In genomic region chr13:43995623-43996022, GRCm38 (mm10) we compare ENCODE assay signal across 13 mouse cellular contexts.
DNase-seq lines count a peak whose midpoint lies in the region; ATAC-seq and TF ChIP-seq lines count a peak whose summit lies in the region.
"Had no signal": no experiment of that assay in that cellular context is flagged by ENCODE, and none has a peak within 500 bp of the region (broad histone marks: within the 10 kb centered on the region; RNA-seq: fewer than 3 reads in every experiment).

No protein-coding gene starts in this region.

- no peak overlapping the region for H3K9ac ChIP-seq in liver, postnatal 0 days (replicated peaks)
- no peak overlapping the region for H3K9ac ChIP-seq in liver, embryonic 11.5 days (ENCODE audit: low read depth, low read length)
- no peak overlapping the region for H3K9ac ChIP-seq in hindbrain, embryonic 16.5 days (ENCODE audit: low read depth, low read length)
- H3K9ac ChIP-seq: forebrain, embryonic 13.5 days; intestine, embryonic 15.5 days; midbrain, embryonic 15.5 days; neural tube, embryonic 13.5 days had no signal

- H3K9me3 ChIP-seq in liver, postnatal 0 days (ENCODE audit: low read length): no peaks in the 10 kb centered on the region
- no peaks in the 10 kb centered on the region for H3K9me3 ChIP-seq in liver, embryonic 11.5 days (ENCODE audit: control insufficient read depth, low read length)
- no peaks in the 10 kb centered on the region for H3K9me3 ChIP-seq in hindbrain, embryonic 16.5 days (ENCODE audit: control insufficient read depth, low read length)
- H3K9me3 ChIP-seq: forebrain, embryonic 13.5 days; intestine, embryonic 15.5 days; midbrain, embryonic 15.5 days; neural tube, embryonic 13.5 days had no signal

- no peaks in the 10 kb centered on the region for H3K27me3 ChIP-seq in liver, postnatal 0 days (ENCODE audit: insufficient read depth, low read length)
- no peaks in the 10 kb centered on the region for H3K27me3 ChIP-seq in liver, embryonic 11.5 days (replicated peaks; ENCODE audit: control insufficient read depth, insufficient read depth, low read length)
- H3K27me3 ChIP-seq in hindbrain, embryonic 16.5 days (replicated peaks; ENCODE audit: control insufficient read depth, insufficient read depth, low read length): no peaks in the 10 kb centered on the region
- H3K27me3 ChIP-seq: intestine, embryonic 15.5 days had no signal

- no peak overlapping the region for H3K4me3 ChIP-seq in liver, postnatal 0 days (ENCODE audit: low read depth, low read length)
- H3K4me3 ChIP-seq in liver, embryonic 11.5 days (ENCODE audit: low read depth, low read length): no peak overlapping the region
- H3K4me3 ChIP-seq in hindbrain, embryonic 16.5 days (ENCODE audit: low read length): no peak overlapping the region
- H3K4me3 ChIP-seq: forebrain, embryonic 13.5 days; intestine, embryonic 15.5 days; midbrain, embryonic 15.5 days; neural tube, embryonic 13.5 days had no signal

- no peak for TF ChIP-seq CTCF in liver, postnatal 0 days (IDR thresholded peaks at IDR 0.05; ENCODE audit: low read depth)

- H3K4me1 ChIP-seq in liver, postnatal 0 days (ENCODE audit: insufficient read depth): no peaks in the 10 kb centered on the region
- H3K4me1 ChIP-seq in liver, embryonic 11.5 days (replicated peaks; ENCODE audit: control insufficient read depth, insufficient read depth, low read length): no peaks in the 10 kb centered on the region
- H3K4me1 ChIP-seq in hindbrain, embryonic 16.5 days (ENCODE audit: control insufficient read depth, insufficient read depth, low read depth, low read length): peaks cover 10% of the 10 kb centered on the region

- no peaks in the 10 kb centered on the region for H3K36me3 ChIP-seq in liver, postnatal 0 days (replicated peaks; ENCODE audit: insufficient read depth, low read length)
- H3K36me3 ChIP-seq in liver, embryonic 11.5 days (ENCODE audit: control insufficient read depth, insufficient read depth, low read length): no peaks in the 10 kb centered on the region
- H3K36me3 ChIP-seq in hindbrain, embryonic 16.5 days (ENCODE audit: control insufficient read depth, insufficient read depth, low read length): no peaks in the 10 kb centered on the region
- H3K36me3 ChIP-seq: intestine, embryonic 15.5 days; midbrain, embryonic 15.5 days; neural tube, embryonic 13.5 days had no signal

- no peak overlapping the region for H3K4me2 ChIP-seq in liver, postnatal 0 days (ENCODE audit: low read depth, low read length)
- H3K4me2 ChIP-seq in liver, embryonic 11.5 days: no peak overlapping the region
- no peak overlapping the region for H3K4me2 ChIP-seq in hindbrain, embryonic 16.5 days (ENCODE audit: low read length)
- H3K4me2 ChIP-seq: forebrain, embryonic 13.5 days; intestine, embryonic 15.5 days; midbrain, embryonic 15.5 days; neural tube, embryonic 13.5 days had no signal

- H3K27ac ChIP-seq in liver, postnatal 0 days (ENCODE audit: low read depth): no peak overlapping the region
- no peak overlapping the region for H3K27ac ChIP-seq in liver, embryonic 11.5 days (ENCODE audit: low read depth, low read length)
- no peak overlapping the region for H3K27ac ChIP-seq in hindbrain, embryonic 16.5 days (ENCODE audit: low read depth, low read length)
- H3K27ac ChIP-seq: forebrain, embryonic 13.5 days; intestine, embryonic 15.5 days; midbrain, embryonic 15.5 days; neural tube, embryonic 13.5 days had no signal

- TF ChIP-seq EP300 in liver, postnatal 0 days (IDR thresholded peaks at IDR 0.05; ENCODE audit: low read depth): no peak

- peak; percentile 53 for DNase-seq in liver, postnatal 0 days
- DNase-seq in liver, embryonic 11.5 days (ENCODE audit: low spot score): no peak
- DNase-seq in heart, adult 9 months (ENCODE audit: low spot score in 2 of 2): peak; percentile 22 to 54
- peak; percentile 58 to 73 for DNase-seq in kidney, postnatal 36 days
- no peak for DNase-seq in ovary, postnatal 14 days (ENCODE audit: low spot score)
- DNase-seq in layer of hippocampus, adult 18-20 months (ENCODE audit: low spot score in 2 of 2): no peak
- DNase-seq: right cerebral cortex, postnatal 25 days; thymus, postnatal 36 days had no signal

- peak; percentile 72 for ATAC-seq in liver, postnatal 0 days
- ATAC-seq in liver, embryonic 11.5 days (replicated peaks; ENCODE audit: low FRiP score): no peak
- no peak for ATAC-seq in hindbrain, embryonic 16.5 days
- ATAC-seq: forebrain, embryonic 13.5 days; intestine, embryonic 15.5 days; midbrain, embryonic 15.5 days had no signal

- WGBS in liver, postnatal 0 days (ENCODE audit: insufficient replicate concordance): 57% methylated on average over 3 of the region's 3 CpGs
- WGBS in liver, embryonic 11.5 days: 57% methylated on average over 3 of the region's 3 CpGs
- 67% methylated on average over 3 of the region's 3 CpGs for WGBS in hindbrain, embryonic 16.5 days

Comparison
In these comparisons a context has a peak if more than half of its experiments do, and no peak if none do; other contexts are left out.
1. DNase-seq: peak in liver, postnatal 0 days (single experiment), heart, adult 9 months (2 of 2) and kidney, postnatal 36 days (2 of 2); none in liver, embryonic 11.5 days (single experiment), ovary, postnatal 14 days (single experiment) and layer of hippocampus, adult 18-20 months (0 of 2).